Mouse (Mus musculus) kidney, embryonic 15.5 days (tissue): ENCODE data around the gene Gimap8. TPM values are rescaled to one million over a fixed set of nuclear protein-coding genes. Genes with fewer than 3 reads are reported as not detected.
A peak's percentile ranks its signal among the peaks of the same experiment; 100 is the strongest.
"Not testable (repeated sequence)": the region's sequence is repeated elsewhere in the genome, so short reads cannot be mapped to it uniquely, and the experiment has no call there.

Experiments used
- ATAC-seq: fragments of 200-750 bp; cut with Nextera tagmentation; replicated peaks from 2 replicates; pipeline ENCODE4 v1.8.0; 2017; ENCODE audit warnings: moderate TSS enrichment; ENCODE audit not compliant: low FRiP score
- H3K27ac ChIP-seq: fragments of 300-500 bp; sonication (generic); 2 replicates; pipeline ENCODE4 v1.5.1; 2015; ENCODE audit warnings: mild to moderate bottlenecking, inconsistent platforms
- H3K27me3 ChIP-seq: fragments of 300-500 bp; sonication (generic); 2 replicates; pipeline ENCODE4 v1.6.1; 2015; ENCODE audit warnings: inconsistent platforms
- H3K36me3 ChIP-seq: fragments of 300-500 bp; sonication (generic); 2 replicates; pipeline ENCODE4 v1.6.1; 2015; ENCODE audit warnings: inconsistent platforms
- H3K4me1 ChIP-seq: fragments of 300-500 bp; sonication (generic); 2 replicates; pipeline ENCODE4 v1.6.1; 2015; ENCODE audit warnings: inconsistent platforms
- H3K4me2 ChIP-seq: fragments of 300-500 bp; sonication (generic); 2 replicates; pipeline ENCODE4 v1.6.1; 2015; ENCODE audit warnings: moderate library complexity, mild to moderate bottlenecking, inconsistent platforms
- H3K4me3 ChIP-seq: fragments of 300-500 bp; sonication (generic); replicated peaks from 2 replicates; pipeline ENCODE4 v1.5.1; 2015; ENCODE audit warnings: mild to moderate bottlenecking, inconsistent platforms
- H3K9ac ChIP-seq: fragments of 300-500 bp; sonication (generic); 2 replicates; pipeline ENCODE4 v1.6.1; 2015; ENCODE audit warnings: mild to moderate bottlenecking, inconsistent platforms
- H3K9me3 ChIP-seq: fragments of 300-500 bp; sonication (generic); replicated peaks from 2 replicates; pipeline ENCODE4 v1.6.1; 2016; ENCODE audit warnings: inconsistent platforms
- WGBS: fragments of 180-500 bp; shearing (Covaris S2); methylation state at CpG from one replicate; pipeline ENCODE4 v1.1.7; 2015; ENCODE audit warnings: mixed read lengths; 5-methylcytosine and 5-hydroxymethylcytosine counted together
- polyA plus RNA-seq: library from polyadenylated mRNA; unstranded; fragments of >200 nt; fragmentation: Nextera tagmentation; extraction: Ambion mirVana; gene quantifications from 2 replicates; pipeline ENCODE4 v1.2.1, GENCODE M21; 2015

Gimap8 gene
- polyA plus RNA-seq, 1 experiment from 2014 or later: 3.3 TPM

DNA sequence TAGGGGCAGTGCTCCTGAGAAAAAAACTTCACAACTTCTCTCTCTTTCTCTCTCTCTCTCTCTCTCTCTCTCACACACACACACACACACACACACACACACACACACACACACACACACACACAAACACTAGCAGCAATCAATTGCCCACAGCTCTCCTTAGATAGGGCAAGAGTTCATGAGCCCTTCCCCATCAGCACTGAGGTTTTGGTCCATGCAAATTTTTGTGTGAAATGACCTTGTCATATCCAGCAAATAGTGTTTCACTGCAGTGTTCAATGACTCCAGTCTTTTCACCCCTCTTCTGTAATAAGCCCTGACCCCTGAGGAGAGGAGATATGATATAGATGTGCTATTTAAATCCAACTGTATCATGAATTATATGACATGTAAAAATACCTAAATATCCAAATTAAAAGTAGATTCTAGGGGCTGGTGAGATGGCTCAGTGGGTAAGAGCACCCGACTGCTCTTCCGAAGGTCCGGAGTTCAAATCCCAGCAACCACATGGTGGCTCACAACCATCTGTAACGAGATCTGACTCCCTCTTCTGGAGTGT lies 36.3 kb downstream of the Gimap8 start:
- H3K9me3 ChIP-seq, H3K4me3 ChIP-seq, H3K9ac ChIP-seq, H3K36me3 ChIP-seq, H3K27me3 ChIP-seq, H3K27ac ChIP-seq, H3K4me2 ChIP-seq, H3K4me1 ChIP-seq, ATAC-seq: not testable (repeated sequence)
- 83% methylated on average over 4 of the region's 4 CpGs for WGBS

DNA sequence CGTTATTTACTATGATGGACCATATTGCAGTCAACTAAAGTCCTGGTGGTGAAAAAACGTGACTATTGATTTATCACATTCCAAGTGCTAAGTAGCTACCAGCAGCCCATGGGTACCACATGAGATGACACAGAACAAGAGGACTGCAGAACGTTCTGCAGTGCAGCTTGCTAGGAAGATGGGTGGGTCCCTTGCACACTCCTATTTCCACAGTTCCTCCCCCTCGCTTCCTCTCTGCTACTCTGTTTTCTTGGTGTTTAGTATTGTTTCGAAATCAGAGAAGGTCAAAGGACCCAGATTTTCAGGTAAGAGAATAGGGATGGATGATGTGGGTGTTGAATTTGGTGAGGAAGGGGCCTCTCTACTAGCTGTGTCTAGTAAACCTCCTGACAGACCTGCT lies 37.3 kb downstream of the Gimap8 start, which contains the start of gene Gimap4:
TSS of gene Gimap4 (plus strand) at position 231 of the 400 bp plus-strand sequence.
- ATAC-seq: no peak
- peak within 1 kb of the TSS; percentile 29 for H3K4me3 ChIP-seq
- no peak within 1 kb of the TSS for H3K9ac ChIP-seq
- no peaks in the 10 kb centered on the region for H3K9me3 ChIP-seq
- H3K27ac ChIP-seq: peak within 1 kb of the TSS; percentile 60
- H3K36me3 ChIP-seq: no peaks in the 10 kb centered on the region
- H3K4me1 ChIP-seq: no peaks in the 10 kb centered on the region
- H3K27me3 ChIP-seq: no peaks in the 10 kb centered on the region
- peak within 1 kb of the TSS; percentile 26; the same call in 1 of the 2 replicates for H3K4me2 ChIP-seq
- 49% methylated on average over 5 of the region's 5 CpGs for WGBS

DNA sequence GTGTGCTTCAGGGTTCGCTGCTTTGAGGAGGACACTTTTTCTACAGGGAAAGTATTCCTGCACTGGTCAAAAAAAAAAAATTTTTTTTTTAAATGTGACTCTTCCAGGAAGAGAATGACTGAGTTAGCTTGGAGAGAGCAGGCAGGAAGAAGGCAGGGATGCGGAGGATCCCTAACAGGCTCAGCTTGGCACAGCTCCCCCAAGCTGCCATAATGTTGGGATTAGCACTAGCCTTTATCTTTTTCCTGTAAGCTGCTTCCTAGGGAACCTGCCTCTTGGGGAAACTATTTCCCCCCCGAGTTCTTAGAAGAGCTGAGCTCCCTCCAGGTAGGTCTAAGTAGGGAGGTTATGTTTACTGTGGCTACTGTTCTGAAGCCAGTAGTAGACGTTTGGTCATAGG lies 37.8 kb downstream of the Gimap8 start:
- Histone ChIP-seq H3K9me3 (no peaks in the 10 kb centered on the region), H3K4me2 (0 out of 2 replicates have a peak overlapping the region, but pooled peaks have one; percentile 12), H3K27me3 (no peaks in the 10 kb centered on the region), H3K9ac (no peak overlapping the region), H3K27ac (peak overlapping the region; percentile 60), H3K4me1 (no peaks in the 10 kb centered on the region), H3K4me3 (peak overlapping the region; percentile 29), H3K36me3 (no peaks in the 10 kb centered on the region)
- no peak for ATAC-seq
- WGBS: 54% methylated on average over 4 of the region's 4 CpGs

DNA sequence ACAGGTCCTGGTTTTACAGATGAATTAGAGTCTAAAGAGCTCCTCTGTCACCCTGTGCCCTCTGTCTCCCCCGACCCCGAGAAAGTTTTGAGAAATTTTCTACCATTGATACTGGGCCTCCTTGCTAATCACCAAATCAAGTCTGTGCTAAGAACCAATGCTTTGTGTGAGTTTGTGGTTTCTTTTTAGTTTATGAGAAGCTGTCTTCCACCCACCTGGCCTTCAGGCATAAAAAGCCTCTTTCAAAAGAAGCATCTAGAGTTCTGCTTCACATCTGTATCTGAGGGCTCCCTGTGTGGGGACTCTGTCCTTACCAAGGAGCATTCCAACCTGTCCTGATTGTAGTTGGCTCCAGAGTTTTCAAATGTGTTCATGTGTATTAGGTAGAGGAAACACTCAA lies 38.2 kb downstream of the Gimap8 start:
- no peak for ATAC-seq
- peak overlapping the region; percentile 29 for H3K4me3 ChIP-seq
- WGBS: 80% methylated on average over 2 of the region's 2 CpGs
- H3K36me3 ChIP-seq: no peaks in the 10 kb centered on the region
- H3K4me2 ChIP-seq: peak overlapping the region; percentile 26
- no peaks in the 10 kb centered on the region for H3K9me3 ChIP-seq
- H3K27ac ChIP-seq: peak overlapping the region; percentile 60; the same call in 1 of the 2 replicates
- H3K27me3 ChIP-seq: no peaks in the 10 kb centered on the region
- H3K9ac ChIP-seq: no peak overlapping the region
- no peaks in the 10 kb centered on the region for H3K4me1 ChIP-seq

DNA sequence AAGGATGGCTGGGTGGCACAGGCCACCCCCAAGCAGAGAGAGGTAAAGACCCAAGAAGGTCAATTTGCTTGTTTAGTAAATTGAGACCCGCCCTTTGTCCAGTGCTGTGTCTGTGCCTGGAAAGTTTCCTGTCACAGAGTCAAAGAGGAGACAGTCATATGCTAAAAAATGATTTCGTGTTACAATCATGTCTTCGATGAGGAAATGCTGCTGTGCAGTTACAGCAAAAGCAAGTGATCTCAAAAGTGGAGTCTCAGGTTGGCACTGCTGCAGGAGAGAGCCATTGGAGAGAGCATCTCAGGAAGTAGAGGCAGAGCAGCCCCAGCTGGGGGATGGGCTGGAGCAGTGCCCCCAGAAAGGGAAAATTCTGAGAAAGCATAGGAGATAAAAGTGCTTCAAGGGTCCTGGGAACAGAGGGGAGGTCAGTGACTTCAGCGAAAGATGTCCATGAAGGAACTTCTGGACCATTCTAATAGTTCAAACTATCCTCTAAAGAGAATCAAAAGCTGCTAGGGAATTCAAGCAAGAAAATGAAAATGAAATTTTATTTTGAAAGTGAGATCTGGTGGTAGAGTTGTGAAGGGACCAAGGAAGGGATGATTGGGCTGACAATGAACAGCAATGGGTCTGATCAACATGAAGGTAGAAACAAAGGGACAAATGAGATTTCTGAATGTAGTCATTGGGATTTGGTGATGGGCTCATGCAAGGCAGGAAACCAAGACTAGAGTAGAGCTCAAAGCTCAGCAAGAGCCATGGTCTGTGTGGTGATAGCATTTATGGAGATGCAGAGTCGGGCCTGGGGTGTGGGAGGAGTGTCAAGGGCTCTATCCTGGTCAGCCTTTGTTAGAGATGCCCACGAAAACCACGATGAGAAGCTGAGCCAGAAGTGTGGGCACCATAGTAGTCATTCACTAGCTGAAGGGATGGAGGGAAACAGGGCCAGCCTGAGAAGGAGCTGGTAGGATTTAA lies 38.9 kb downstream of the Gimap8 start:
- no peaks in the 10 kb centered on the region for H3K4me1 ChIP-seq
- H3K9me3 ChIP-seq: no peaks in the 10 kb centered on the region
- no peak for ATAC-seq
- peak overlapping the region; percentile 26 for H3K4me2 ChIP-seq
- no peaks in the 10 kb centered on the region for H3K36me3 ChIP-seq
- 73% methylated on average over 7 of the region's 7 CpGs for WGBS
- H3K9ac ChIP-seq: no peak overlapping the region
- H3K27me3 ChIP-seq: no peaks in the 10 kb centered on the region
- 0 out of 2 replicates have a peak overlapping the region, but pooled peaks have one; percentile 37 for H3K27ac ChIP-seq
- H3K4me3 ChIP-seq: peak overlapping the region; percentile 29

DNA sequence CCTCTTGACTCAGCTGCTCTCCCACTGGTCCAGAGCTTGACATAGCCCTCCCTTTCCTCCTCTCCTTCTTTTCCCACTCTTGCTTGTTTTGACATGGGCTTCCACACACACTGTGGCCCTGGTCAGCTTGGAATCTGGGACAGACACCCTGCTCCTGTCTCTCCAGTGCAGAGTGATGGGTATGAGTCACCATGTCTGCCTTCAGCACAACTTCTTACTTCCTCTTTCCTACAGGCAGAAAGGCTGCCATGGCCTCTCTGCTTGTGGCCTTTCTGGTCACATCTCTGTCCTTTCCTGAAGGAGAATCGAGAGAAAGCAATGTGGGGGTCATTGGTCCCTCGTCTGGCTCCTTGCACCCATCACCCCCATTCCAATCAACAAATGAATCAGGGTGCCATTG lies 40.0 kb downstream of the Gimap8 start:
- H3K36me3 ChIP-seq: no peaks in the 10 kb centered on the region
- H3K9ac ChIP-seq: no peak overlapping the region
- WGBS: 51% methylated on average over 2 of the region's 2 CpGs
- H3K27ac ChIP-seq: no peak overlapping the region
- no peaks in the 10 kb centered on the region for H3K27me3 ChIP-seq
- H3K9me3 ChIP-seq: no peaks in the 10 kb centered on the region
- ATAC-seq: no peak
- H3K4me1 ChIP-seq: no peaks in the 10 kb centered on the region
- H3K4me2 ChIP-seq: peak overlapping the region; percentile 26; the same call in 1 of the 2 replicates
- no peak overlapping the region for H3K4me3 ChIP-seq

DNA sequence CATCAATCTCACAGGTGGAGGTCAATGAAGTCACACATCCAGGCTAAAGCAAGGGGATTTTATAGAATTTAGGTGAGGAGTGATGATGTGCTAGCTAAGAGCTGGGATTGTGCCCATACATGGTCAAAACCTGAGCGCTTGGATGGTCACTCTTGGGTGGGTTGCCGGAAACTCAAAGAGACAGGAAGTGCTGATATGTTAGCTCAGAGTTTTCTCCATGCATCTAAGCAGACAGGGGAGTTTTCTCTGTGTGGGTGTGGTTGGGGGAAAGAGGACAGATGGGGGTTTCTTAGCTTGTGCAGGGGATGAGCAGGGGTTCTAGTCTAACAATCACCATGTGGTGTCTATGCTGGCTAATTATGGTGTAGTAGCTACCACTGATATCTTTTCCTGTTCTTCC lies 42.3 kb downstream of the Gimap8 start:
- H3K9me3 ChIP-seq: no peaks in the 10 kb centered on the region
- no peaks in the 10 kb centered on the region for H3K4me1 ChIP-seq
- ATAC-seq: no peak
- H3K4me3 ChIP-seq: no peak overlapping the region
- WGBS: 77% methylated on average over 2 of the region's 2 CpGs
- H3K9ac ChIP-seq: no peak overlapping the region
- H3K27me3 ChIP-seq: no peaks in the 10 kb centered on the region
- no peak overlapping the region for H3K4me2 ChIP-seq
- no peak overlapping the region for H3K27ac ChIP-seq
- no peaks in the 10 kb centered on the region for H3K36me3 ChIP-seq

DNA sequence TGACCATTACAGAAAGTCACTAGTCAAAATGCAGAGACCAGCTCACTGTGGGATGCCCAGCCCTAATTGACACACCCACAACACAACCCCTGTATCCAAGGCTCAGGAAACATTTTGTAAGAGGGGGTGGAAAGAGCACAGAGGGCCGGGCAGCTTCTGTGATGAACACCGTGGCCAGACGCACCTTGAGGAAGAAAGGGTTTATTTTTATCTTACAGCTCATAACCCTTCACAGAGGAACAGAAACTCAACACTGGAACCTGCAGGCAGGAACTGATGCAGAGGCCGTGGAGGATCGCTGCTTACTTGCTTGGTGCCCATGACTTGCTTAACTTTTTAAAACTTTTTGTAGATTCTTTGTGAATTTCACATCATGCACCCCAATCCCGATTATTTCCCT lies 45.9 kb downstream of the Gimap8 start:
- no peaks in the 10 kb centered on the region for H3K36me3 ChIP-seq
- ATAC-seq: no peak
- WGBS: 88% methylated on average over 6 of the region's 6 CpGs
- H3K4me2 ChIP-seq: no peak overlapping the region
- no peaks in the 10 kb centered on the region for H3K27me3 ChIP-seq
- no peak overlapping the region for H3K9ac ChIP-seq
- no peak overlapping the region for H3K4me3 ChIP-seq
- 0 out of 2 replicates have a peak, but pooled peaks cover 3% of the 10 kb centered on the region for H3K4me1 ChIP-seq
- H3K27ac ChIP-seq: no peak overlapping the region
- H3K9me3 ChIP-seq: no peaks in the 10 kb centered on the region

DNA sequence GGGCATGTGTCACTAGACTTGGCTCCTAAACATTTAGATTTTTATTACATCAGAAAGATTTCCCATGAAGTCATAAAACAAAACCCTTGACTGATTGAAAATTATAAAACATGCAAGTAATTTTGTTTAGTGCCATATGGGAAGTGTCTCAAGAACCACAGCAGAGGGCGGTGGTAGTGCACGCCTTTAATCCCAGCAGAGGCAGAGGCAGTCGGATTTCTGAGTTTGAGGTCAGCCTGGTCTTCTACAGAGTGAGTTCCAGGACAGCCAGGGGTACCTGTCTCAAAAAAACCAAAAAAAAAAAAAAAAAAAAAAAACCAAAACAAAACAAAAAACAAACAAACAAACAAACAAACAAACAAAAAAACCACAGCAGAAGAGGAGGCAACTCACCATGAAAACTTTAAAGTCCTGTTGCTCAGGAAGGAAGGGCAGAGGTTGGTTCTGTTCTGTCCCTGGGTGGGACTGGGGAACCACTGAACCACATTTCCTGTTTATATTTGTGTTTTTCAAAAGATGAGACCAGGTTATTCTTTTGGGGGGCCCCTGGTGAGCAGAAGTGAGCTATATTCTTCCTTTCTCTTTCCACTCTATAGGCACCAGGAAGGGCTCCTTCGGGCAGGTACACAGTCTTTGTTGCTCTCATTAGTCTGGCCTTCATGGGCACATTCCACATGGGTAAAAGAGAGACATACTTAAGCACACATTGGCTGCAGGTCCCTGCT lies 50.0 kb downstream of the Gimap8 start:
- 0 out of 2 replicates have a peak, but pooled peaks cover 3% of the 10 kb centered on the region for H3K4me1 ChIP-seq
- no peaks in the 10 kb centered on the region for H3K27me3 ChIP-seq
- no peaks in the 10 kb centered on the region; the same call in 1 of the 2 replicates for H3K36me3 ChIP-seq
- H3K9me3 ChIP-seq: no peaks in the 10 kb centered on the region
- peak overlapping the region; percentile 73 for H3K27ac ChIP-seq
- WGBS: 83% methylated on average over 4 of the region's 4 CpGs
- no peak for ATAC-seq
- H3K4me3 ChIP-seq: no peak overlapping the region
- no peak overlapping the region for H3K9ac ChIP-seq
- no peak overlapping the region for H3K4me2 ChIP-seq

DNA sequence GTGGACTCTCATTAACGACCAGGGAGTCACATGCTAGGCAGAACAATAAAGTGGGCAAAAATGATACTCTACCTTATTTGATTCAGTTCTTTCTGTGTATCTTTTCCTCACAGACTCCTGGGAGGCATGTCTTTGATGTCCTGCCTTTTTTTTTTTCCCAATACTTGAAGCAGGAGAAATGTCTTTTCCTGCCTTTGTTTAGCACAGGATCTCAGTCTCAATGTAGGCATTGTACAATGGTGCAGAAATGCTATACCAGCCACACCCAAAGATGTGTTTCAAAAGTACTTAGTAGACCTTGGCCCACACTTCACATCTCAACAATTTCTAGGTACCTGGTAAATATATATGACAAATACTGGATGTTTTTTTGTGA lies 50.5 kb downstream of the Gimap8 start:
- Histone ChIP-seq H3K4me2 (no peak overlapping the region), H3K27ac (peak overlapping the region; percentile 73), H3K4me1 (0 out of 2 replicates have a peak, but pooled peaks cover 3% of the 10 kb centered on the region), H3K36me3 (no peaks in the 10 kb centered on the region; the same call in 1 of the 2 replicates), H3K9ac (no peak overlapping the region), H3K27me3 (no peaks in the 10 kb centered on the region), H3K4me3 (no peak overlapping the region), H3K9me3 (no peaks in the 10 kb centered on the region)
- ATAC-seq: no peak
- 44% methylated on average over 1 of the region's 1 CpGs for WGBS

DNA sequence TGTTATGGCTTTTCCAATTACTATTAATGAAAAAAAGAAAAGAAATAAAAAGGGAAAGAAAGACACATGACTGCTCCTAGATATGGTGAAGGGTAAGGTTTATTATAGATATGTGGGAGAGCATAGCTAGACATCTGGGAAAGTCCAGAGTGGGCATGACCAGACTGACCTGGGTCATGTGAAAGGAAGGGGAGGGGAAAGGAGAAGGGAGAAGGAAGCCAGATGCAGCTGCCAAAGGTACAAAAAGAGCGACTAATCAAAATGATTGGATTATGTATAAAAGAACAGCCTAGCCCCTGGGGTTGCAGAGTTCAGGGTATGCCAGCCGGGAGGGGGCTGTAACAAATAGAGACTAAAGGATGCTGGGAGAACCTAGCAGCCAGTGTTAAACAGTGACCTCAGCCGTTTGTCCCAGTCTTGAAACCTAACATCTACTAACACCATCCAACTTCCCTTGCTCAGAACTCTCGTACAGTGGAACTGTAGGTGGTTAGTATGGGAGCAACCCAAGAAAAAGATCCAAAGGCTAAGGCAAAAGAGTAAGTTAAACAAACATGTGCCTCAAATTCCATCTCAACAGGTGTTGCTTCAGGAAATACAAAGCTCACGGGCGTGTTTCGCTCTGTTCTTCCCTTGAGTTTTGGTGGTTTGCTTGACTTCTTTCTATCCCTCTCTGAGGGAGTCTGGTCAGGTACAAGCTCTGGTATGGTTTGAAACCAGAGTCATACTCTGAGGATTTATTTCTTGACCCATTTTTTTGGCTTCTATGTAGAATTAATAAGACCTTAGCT lies 51.2 kb downstream of the Gimap8 start:
- H3K27ac ChIP-seq: peak overlapping the region; percentile 59; the same call in 1 of the 2 replicates
- H3K9ac ChIP-seq: no peak overlapping the region
- H3K27me3 ChIP-seq: no peaks in the 10 kb centered on the region
- H3K4me1 ChIP-seq: 0 out of 2 replicates have a peak, but pooled peaks cover 3% of the 10 kb centered on the region
- no peak overlapping the region for H3K4me3 ChIP-seq
- ATAC-seq: no peak
- WGBS: 81% methylated on average over 7 of the region's 7 CpGs
- no peaks in the 10 kb centered on the region; the same call in 1 of the 2 replicates for H3K36me3 ChIP-seq
- no peaks in the 10 kb centered on the region for H3K9me3 ChIP-seq
- no peak overlapping the region for H3K4me2 ChIP-seq
